Mouse (Mus musculus): ENCODE data around the gene Creb5.

GRCm38 (mm10) chr6:53449437-53450173 is 162.5 kb downstream of the Creb5 start:
- no peak for TF ChIP-seq ZC3H11A (IDR thresholded peaks at IDR 0.05; ENCODE audit: borderline replicate concordance, low read depth, low read length)
- TF ChIP-seq HCFC1 (IDR thresholded peaks at IDR 0.05; ENCODE audit: borderline replicate concordance, insufficient read depth, low read length) = no peak
- no peak for TF ChIP-seq ZNF384 (IDR thresholded peaks at IDR 0.05; ENCODE audit: low read depth, low read length)
- TF ChIP-seq CHD2 (IDR thresholded peaks at IDR 0.05; ENCODE audit: low read depth, low read length) = no peak
